Mouse (Mus musculus): ENCODE data around the gene Egfl8. TPM values are rescaled to one million over a fixed set of nuclear protein-coding genes. Genes with fewer than 3 reads are reported as not detected.

Gene Egfl8
- 2.8 TPM for polyA plus RNA-seq (2017; shearing (Covaris generic))

DNA sequence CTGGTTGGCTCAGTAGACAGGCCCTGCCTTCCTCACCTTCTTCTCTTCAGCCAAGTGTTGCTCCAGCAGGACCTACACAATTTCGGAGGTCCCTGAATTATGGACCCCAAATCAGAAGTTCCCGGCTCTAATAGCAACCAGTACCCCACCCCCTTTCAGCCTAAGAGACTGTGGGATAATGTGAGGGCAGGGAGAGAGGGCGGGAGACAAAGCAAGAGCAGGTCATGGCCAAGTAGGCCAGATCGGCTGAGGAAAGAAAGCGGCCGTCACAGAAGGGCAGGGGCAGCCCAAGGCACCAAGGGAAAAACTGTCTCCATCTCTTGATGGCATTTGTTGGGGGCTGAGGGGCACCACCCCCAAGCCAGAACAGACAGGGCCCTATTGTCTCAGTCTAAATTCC lies at the start of gene Egfl8:
Gene Egfl8 (minus strand): TSS at position 101 of the 400 bp plus-strand sequence.

DNA sequence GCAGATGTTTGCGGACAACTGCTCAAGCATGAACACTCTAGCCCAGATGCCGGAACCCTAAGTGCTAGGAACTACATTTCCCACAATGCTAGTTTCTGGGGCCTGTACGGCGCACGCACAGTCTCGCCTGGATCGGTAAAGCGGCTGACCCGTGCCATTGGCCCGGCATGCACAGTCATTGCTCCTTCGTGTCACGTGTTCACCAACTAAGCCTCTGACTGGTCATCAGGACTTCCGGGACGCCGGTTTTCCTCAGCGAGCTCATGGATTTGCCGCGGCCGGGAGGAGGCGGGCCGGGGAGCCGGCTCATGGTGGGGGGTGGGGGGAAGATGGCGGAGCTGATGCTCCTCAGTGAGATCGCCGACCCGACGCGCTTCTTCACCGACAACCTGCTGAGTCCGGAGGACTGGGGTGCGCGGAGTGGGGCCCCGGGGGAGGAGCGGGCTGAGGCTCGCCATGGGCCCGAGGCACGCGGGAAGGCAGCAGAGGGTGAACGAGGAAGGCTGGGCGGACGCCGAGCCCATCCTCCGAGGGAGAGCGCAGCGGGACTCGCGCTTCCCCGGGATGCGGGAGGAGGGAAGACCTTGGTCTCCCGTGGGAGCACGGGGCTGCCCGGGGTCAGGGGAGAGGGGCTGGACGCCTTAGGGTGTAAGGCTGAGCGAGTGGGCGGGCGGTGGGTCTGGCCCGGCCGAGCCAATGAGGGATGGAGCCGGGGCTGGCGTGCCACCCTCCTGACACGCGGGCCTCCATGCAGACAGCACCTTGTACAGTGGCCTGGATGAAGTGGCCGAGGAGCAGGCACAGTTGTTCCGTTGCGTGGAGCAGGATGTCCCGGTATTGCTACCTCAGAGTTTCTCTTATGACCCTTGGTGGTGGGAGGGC lies 31.4 kb upstream of the Egfl8 start, which contains the start of gene Atf6b:
Gene Atf6b (plus strand): TSS at position 241 of the 882 bp plus-strand sequence.

DNA sequence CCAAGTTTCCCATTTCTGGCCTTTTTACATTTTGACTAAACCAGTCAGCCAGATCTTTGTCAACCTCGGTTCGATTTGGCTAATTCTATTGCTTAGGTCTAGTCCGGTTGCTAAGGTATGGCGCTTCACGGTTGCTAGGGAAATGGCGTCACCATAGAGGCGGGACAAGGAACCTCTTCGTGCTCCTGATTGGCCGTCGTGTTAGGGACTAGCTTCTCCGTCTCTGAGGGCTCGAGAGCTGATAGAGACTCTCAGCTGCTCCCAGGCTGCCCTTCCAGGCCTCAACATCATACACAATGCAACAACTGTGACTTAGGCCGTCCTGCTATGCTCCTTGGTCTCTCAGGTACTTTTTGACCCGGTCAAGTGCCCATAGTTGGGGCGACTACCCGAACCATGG lies 28.8 kb upstream of the Egfl8 start, which contains the start of gene Fkbpl:
Gene Fkbpl (plus strand): TSS at position 157 of the 400 bp plus-strand sequence.

DNA sequence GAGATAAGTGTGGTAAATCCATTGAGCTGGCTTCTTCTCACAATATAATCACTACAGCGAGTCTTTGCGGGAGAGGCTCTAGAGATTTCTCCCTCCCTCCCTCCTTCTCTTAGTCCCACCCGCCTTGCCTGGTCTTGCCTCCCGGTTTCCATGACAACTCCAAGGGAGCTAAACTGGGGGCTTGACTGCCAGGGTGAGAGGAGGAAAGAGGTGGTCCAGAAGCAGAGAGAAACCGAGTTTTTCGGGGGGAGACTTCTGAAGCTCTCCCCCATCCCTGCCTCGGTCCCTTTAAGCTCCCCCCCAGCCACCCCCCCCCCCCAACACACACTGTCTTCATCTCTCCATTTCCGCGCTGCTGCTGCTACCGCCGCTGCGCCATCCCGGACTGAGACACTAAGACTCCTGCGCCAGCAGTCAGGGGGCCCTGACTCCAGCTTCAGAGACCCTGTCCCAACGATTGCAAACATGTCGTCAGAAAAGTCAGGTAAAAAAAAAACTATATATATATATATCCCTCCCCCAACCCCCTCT lies 13.5 kb upstream of the Egfl8 start, which contains the start of gene Prrt1:
Gene Prrt1 (plus strand): TSS at position 313 of the 531 bp plus-strand sequence.

DNA sequence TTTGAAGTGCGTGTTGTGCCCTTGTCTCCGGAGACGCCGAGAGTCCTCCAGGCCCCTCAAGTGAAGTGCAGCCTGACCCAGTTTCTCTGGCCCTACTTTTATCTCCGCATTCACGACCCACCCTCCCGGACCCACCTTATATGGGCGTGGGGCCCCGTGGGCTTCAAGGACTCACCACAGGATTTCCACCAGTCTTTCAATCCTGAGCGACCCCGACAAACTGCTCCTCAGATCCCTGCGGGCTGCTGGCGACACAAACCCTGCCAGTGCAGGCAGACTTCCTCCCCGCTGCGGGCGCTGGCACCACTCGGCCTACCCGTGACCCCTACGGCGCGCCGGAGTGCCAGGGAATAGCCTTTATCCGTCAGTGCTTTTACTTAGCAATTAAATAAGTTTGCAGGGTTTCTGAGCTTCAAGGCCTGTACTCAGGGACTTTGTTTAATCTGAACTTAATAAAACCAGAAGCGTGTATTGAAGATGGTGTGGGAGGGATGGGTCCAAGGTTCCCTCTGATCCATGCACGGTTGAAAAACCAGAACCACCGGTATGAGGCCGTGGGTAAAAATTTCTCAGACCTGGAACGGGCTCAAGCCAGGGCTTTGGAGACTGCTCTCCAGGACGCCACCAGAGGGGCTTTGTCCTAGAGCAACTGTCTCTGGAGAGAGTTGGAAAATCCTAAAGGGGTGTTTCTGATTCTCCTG lies 12.3 kb upstream of the Egfl8 start, which contains the start of gene Ppt2:
Gene Ppt2 (minus strand): TSS at position 568 of the 701 bp plus-strand sequence.

DNA sequence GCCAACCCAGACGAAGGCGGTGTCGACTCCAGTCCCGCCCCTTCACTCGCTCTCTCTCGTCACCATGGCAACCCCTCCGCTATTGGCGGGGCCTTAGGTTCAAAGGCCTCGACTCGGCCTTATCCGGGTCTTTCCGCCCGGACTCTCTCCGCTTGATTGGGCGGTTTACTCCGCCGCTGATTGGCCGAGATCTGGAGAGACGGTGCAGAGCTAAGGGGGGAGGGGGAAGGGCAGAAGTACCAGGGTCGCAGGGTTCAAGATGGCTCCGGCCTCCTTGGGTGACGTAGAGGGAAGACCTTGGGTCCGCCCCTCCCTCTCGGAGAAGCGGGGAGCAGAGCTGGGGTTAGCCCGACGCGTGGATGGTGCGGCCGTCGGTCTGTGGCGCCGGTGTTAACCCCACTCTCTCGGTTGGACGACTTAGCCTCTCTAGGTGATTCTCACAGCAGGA lies 11.7 kb downstream of the Egfl8 start, which contains the start of gene Agpat1:
Gene Agpat1 (plus strand): TSS at position 202 of the 448 bp plus-strand sequence.

DNA sequence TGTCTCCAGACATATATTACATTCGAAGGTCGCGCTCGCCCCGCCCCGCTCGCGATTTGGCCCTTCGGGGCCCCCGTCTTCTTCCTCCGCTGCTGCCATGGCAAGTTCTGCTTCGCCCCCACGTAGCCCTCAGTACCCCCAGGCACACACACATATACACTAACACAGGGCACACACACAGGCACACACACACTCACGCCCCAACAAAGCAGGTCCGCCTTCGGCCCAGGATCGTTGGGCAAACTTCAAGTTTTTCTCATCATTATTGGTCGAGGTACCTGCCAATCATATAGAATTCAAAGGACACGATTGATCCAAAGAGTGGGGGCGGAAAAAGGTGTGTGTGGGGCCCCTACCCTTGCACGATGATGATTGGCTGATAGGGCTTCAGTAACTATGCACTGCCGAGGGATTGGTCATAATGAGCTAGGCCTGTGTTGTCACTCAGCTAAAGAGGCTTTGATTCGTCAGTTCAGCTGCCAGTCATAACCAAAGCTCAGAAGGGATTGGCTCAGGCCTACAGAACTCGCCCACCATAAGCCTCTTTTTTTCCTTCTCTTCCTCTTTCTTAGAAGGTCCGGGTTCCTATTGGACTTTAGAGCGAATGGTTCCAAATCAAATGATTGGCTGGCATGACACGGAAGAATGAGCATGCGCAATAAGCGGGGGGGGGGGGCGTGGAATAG lies 12.3 kb downstream of the Egfl8 start, which contains the start of gene Rnf5:
Gene Rnf5 (minus strand): TSS at position 316 of the 686 bp plus-strand sequence.

DNA sequence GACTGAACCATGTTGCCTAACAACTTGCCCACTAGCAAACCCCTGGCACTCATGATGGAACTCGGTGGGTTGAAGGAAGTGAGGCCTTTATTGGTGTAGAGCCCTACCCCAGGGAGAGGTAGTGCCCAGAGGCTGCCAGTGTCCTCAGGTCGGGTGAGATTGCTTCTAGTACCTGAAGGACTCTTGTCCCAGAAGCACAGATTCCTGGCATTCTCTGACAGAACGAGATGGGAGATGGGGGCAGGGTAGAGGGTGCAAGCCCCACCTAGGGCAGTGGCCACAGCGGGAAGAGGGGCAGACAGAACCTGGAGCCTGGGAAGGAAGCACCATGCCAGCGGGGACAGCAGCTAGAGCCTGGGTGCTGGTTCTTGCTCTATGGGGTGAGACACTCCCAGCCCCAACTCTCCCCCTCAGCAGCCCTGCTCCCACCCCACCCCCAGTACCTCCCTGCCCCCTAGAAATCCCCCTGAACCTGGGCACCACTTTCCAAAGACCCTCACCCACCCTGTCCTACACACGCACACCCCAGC lies 18.1 kb downstream of the Egfl8 start, which contains the start of gene Ager:
Gene Ager (plus strand): TSS at position 297 of the 530 bp plus-strand sequence.

DNA sequence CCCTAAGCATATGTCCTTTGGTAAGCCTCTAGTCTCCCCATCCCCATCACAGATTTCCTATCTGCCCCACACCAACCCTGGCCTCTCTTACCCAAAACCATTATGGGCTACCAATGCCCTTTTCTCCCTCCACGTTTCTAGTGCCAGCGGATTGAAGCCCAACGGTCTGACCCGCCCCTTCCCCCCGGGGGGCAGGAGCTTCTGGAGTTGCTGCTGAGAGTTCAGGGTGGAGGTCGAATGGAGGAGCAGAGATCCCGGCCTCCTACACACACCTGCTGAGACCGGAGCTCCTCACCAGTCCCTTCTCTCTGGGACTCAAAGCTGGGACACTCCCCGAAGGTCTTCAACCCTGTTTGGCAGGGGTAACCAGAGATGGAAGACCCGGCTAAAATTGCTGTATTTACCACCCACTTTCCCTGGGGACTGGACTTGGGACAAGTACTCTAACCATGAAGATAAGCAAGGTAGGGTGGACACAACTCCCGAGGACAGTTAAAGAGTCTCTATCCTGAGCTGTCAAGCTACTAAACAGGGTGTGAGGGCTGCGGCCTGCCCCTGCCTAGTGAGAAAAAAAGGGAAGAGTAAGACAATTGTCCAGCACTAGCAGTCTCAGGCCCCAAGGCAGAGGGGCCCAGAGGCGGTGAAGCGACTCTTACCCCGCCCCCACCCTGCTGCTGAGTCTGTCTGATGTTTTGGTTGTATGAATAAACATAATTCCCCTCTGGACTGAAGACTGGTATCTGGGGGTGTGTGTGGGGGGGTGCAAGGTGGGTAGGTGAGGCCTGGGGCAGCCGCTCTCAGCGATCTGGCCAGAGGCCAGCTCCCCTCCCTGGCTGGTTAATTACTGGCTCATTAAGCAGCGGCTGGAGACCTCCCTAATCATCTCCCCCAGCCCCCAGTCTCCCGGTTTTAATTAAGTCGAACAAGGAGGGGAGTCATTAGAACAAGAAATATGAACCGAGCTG lies 24.5 kb downstream of the Egfl8 start, which contains the start of gene Pbx2:
Gene Pbx2 (plus strand): TSS at position 238 of the 965 bp plus-strand sequence.

DNA sequence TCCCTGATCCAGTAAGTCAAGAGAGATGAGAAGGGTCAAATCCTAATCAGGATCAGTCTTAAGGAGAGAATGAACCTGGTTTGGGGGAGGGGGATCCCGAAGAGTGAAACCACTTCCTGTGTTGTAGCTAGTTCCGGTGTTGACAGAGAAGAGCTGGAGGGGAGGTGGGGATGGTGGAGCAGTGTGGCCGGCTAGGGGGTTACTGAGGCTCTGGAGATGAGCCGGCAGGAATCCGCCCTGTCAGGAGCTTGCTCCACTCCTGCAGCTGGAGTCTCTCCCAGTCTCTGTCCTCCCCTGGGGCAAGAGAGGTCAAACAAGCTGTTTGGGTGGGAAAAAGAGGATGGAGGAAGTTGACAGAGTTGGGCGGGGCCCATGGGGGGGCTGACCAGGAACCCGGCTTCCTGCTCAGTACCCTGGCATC lies 26.1 kb downstream of the Egfl8 start, which contains the start of gene Gpsm3:
Gene Gpsm3 (plus strand): TSS at position 126 of the 421 bp plus-strand sequence.

DNA sequence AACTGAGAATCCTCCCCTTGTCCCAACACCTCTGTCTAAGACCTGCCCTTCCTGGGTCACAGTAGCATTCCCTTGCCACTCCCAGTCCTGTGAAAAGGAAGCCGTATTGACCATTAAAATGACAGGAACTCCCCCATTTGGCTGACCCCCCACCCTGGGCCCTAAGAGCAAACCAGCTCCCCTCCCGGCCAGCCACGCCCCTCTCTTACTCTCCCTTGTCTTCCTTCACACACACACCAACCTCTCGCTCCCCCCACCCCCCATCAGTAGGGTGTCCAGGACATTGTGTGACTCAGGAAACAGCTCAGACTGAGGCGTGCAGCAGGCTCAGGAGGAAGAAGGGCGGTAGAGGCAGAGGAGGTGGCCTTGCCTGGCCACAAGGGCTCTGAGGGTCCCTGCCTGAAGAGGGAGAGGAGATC lies 51.8 kb downstream of the Egfl8 start, which contains the start of gene Notch4:
Gene Notch4 (plus strand): TSS at position 266 of the 419 bp plus-strand sequence.

Other genes with a start within 250 kb of the Egfl8 start
- not detected for gene Btnl1, start 238.8 kb downstream of the Egfl8 start, polyA plus RNA-seq (2017; shearing (Covaris generic))
- gene BC051142, start 217.2 kb downstream of the Egfl8 start, polyA plus RNA-seq (2017; shearing (Covaris generic)) = 0.54 TPM
- not detected for gene Btnl4, start 138.7 kb downstream of the Egfl8 start, polyA plus RNA-seq (2017; shearing (Covaris generic))
- not detected for gene Btnl6, start 98.6 kb downstream of the Egfl8 start, polyA plus RNA-seq (2017; shearing (Covaris generic))
- gene Notch4, start 51.7 kb downstream of the Egfl8 start, polyA plus RNA-seq (2017; shearing (Covaris generic)) = 0.12 TPM
- 296 TPM for gene Gpsm3, start 26.2 kb downstream of the Egfl8 start, polyA plus RNA-seq (2017; shearing (Covaris generic))
- 20.0 TPM for gene Pbx2, start 24.7 kb downstream of the Egfl8 start, polyA plus RNA-seq (2017; shearing (Covaris generic))
- 2.5 TPM for gene Ager, start 18.1 kb downstream of the Egfl8 start, polyA plus RNA-seq (2017; shearing (Covaris generic))
- 97.3 TPM for gene Rnf5, start 12.3 kb downstream of the Egfl8 start, polyA plus RNA-seq (2017; shearing (Covaris generic))
- 23.3 TPM for gene Agpat1, start 11.7 kb downstream of the Egfl8 start, polyA plus RNA-seq (2017; shearing (Covaris generic))
- gene Ppt2, start 12.5 kb upstream of the Egfl8 start, polyA plus RNA-seq (2017; shearing (Covaris generic)) = 22.3 TPM
- 6.9 TPM for gene Prrt1, start 13.6 kb upstream of the Egfl8 start, polyA plus RNA-seq (2017; shearing (Covaris generic))
- 5.5 TPM for gene Fkbpl, start 28.8 kb upstream of the Egfl8 start, polyA plus RNA-seq (2017; shearing (Covaris generic))
- 78.5 TPM for gene Atf6b, start 31.2 kb upstream of the Egfl8 start, polyA plus RNA-seq (2017; shearing (Covaris generic))
- not detected for gene Tnxb, start 54.6 kb upstream of the Egfl8 start, polyA plus RNA-seq (2017; shearing (Covaris generic))
- not detected for gene C4b, start 127.9 kb upstream of the Egfl8 start, polyA plus RNA-seq (2017; shearing (Covaris generic))
- gene Cyp21a1, start 188.6 kb upstream of the Egfl8 start, polyA plus RNA-seq (2017; shearing (Covaris generic)) = not detected
- 31.8 TPM for gene Stk19, start 221.0 kb upstream of the Egfl8 start, polyA plus RNA-seq (2017; shearing (Covaris generic))
- 78.8 TPM for gene Dxo, start 221.0 kb upstream of the Egfl8 start, polyA plus RNA-seq (2017; shearing (Covaris generic))
- 126 TPM for gene Skiv2l, start 234.2 kb upstream of the Egfl8 start, polyA plus RNA-seq (2017; shearing (Covaris generic))
- 47.9 TPM for gene Nelfe, start 234.4 kb upstream of the Egfl8 start, polyA plus RNA-seq (2017; shearing (Covaris generic))
- gene Cfb, start 246.5 kb upstream of the Egfl8 start, polyA plus RNA-seq (2017; shearing (Covaris generic)) = 0.91 TPM

All from CD4-positive, CD25-positive, alpha-beta regulatory T cell (primary cell).